Mouse (Mus musculus): Measurements from ENCODE around the gene Dstn. TPM values are rescaled to one million over a fixed set of nuclear protein-coding genes. Genes with fewer than 3 reads are reported as not detected.

Dstn gene
- polyA plus RNA-seq, 1 experiment, result 179 TPM

- TF ChIP-seq POLR2A (IDR thresholded peaks at IDR 0.05; ENCODE audit: borderline replicate concordance, low read depth, low read length) (no peak), CTCF (IDR thresholded peaks at IDR 0.05; ENCODE audit: low read depth, low read length) (no peak)
- Histone ChIP-seq H3K4me3 (ENCODE audit: insufficient read depth, low read length) (no peak overlapping the region), H3K27ac (ENCODE audit: insufficient read depth, low read depth, low read length) (no peak overlapping the region), H3K4me1 (ENCODE audit: control insufficient read depth, insufficient read depth, low read length) (peaks cover 12% of the 10 kb centered on the region)
Observed at GRCm38 (mm10) chr2:143934439-143934838, 19.3 kb downstream of the Dstn start.

GRCm38 (mm10) chr2:143937861-143938260 lies 22.7 kb downstream of the Dstn start:
- Histone ChIP-seq H3K4me3 (ENCODE audit: insufficient read depth, low read length) (no peak overlapping the region), H3K27ac (ENCODE audit: insufficient read depth, low read depth, low read length) (no peak overlapping the region), H3K4me1 (ENCODE audit: control insufficient read depth, insufficient read depth, low read length) (peaks cover 14% of the 10 kb centered on the region)
- TF ChIP-seq CTCF (IDR thresholded peaks at IDR 0.05; ENCODE audit: low read depth, low read length) (no peak), POLR2A (IDR thresholded peaks at IDR 0.05; ENCODE audit: borderline replicate concordance, low read depth, low read length) (no peak)

DNA sequence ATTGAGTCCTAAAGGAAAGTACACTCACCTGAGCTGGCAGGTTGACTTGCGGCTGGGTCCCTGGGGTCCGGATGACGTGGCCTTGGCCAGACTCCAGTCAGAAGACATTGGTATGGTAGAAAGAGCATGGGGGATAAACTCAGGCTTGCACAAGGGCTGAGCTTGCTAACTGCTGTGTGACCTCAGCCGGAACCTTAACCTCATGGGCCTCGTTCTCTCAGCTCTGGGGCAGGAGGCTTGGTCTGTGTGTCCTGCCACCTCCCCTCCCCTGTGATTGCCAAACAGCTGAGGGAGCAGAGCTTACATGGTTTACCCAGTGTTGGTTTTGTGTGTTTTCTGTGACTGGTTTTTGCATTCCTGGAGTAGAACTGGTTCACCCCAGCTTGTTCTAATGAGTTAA lies 25.3 kb downstream of the Dstn start:
- TF ChIP-seq POLR2A (IDR thresholded peaks at IDR 0.05; ENCODE audit: borderline replicate concordance, low read depth, low read length) (no peak), CTCF (IDR thresholded peaks at IDR 0.05; ENCODE audit: low read depth, low read length) (no peak)
- peaks cover 10% of the 10 kb centered on the region for H3K4me1 ChIP-seq (ENCODE audit: control insufficient read depth, insufficient read depth, low read length)
- H3K27ac ChIP-seq (ENCODE audit: insufficient read depth, low read depth, low read length), result no peak overlapping the region
- no peak overlapping the region for H3K4me3 ChIP-seq (ENCODE audit: insufficient read depth, low read length)

DNA sequence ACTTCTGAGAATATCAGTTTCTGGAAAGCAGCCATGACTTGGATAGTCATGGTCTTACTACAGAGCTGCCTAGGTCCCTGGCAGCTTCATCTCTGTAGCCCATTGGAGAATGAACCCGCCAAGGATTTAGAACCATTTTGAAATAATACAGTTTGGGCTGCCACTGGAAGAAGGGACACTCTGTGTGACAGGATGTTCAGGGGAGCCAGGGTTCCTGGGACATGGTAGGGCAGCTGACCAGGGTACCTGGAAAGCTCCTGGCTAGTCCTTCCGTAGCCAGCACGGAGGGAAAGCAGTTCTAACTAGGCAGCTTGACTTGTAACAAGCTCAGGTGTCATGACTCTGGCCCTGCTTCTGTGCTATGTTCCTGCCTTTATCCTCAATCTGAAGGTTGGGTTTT lies 29.7 kb downstream of the Dstn start:
- Histone ChIP-seq H3K27ac (ENCODE audit: insufficient read depth, low read depth, low read length) (no peak overlapping the region), H3K4me3 (ENCODE audit: insufficient read depth, low read length) (no peak overlapping the region), H3K4me1 (ENCODE audit: control insufficient read depth, insufficient read depth, low read length) (0 out of 2 replicates have a peak, but pooled peaks cover 7% of the 10 kb centered on the region)
- TF ChIP-seq POLR2A (IDR thresholded peaks at IDR 0.05; ENCODE audit: borderline replicate concordance, low read depth, low read length) (no peak), CTCF (IDR thresholded peaks at IDR 0.05; ENCODE audit: low read depth, low read length) (no peak)

DNA sequence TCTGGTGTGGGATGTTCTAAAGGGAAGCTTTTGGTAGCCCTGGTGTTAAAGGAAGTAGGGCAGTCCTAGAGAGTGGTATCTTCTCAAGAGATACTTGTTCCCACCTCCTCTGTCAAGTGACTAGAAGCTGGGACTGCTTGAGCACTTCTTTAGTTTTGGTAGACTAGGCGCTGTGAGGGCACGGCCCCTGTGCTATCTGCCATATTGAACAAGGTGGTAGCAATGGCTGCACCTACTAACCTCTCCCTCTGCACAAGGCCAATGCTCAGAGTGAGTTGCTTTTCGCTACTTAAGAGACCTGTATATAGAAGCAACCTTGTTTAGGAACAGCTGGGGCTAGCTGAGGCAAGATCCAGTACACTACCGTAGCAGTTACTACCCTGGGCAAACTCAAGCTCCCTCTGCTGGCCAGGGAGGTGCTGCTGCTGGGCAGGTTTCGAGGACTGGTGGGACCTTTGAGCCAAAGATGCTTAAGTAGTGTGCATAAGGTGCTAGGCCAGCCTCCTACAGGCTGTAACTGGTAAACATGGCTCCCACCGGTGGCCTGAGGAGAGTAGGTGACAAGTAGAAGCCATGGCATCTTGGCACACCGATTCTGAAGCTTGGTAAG lies 30.5 kb downstream of the Dstn start:
- no peak overlapping the region for H3K27ac ChIP-seq (ENCODE audit: insufficient read depth, low read depth, low read length)
- H3K4me3 ChIP-seq (ENCODE audit: insufficient read depth, low read length), result no peak overlapping the region
- TF ChIP-seq CTCF (IDR thresholded peaks at IDR 0.05; ENCODE audit: low read depth, low read length), result peak; percentile 40; the same call in 1 of the 2 replicates
- TF ChIP-seq POLR2A (IDR thresholded peaks at IDR 0.05; ENCODE audit: borderline replicate concordance, low read depth, low read length), result no peak
- H3K4me1 ChIP-seq (ENCODE audit: control insufficient read depth, insufficient read depth, low read length), result 0 out of 2 replicates have a peak, but pooled peaks cover 7% of the 10 kb centered on the region

DNA sequence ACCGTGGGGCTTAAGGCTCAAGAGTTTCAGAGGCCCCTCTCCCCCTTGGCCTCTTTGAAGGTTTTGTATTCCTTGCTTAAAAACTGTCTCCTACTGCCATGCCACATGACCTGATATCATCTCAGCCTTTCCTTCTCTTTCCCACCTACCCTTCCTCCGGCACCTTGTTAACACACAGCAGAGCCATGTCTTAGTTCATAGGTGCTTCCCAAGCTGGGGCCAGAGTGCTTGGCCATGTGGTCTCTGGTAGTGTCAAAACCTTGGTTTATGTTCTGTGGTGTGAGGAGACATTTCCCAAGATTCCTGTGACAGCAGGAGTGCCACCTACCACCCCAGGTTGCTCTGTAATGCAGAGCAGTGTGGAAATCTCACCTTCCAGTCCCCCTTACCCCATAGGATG lies 31.3 kb downstream of the Dstn start:
- no peak overlapping the region for H3K27ac ChIP-seq (ENCODE audit: insufficient read depth, low read depth, low read length)
- H3K4me3 ChIP-seq (ENCODE audit: insufficient read depth, low read length), result no peak overlapping the region
- TF ChIP-seq POLR2A (IDR thresholded peaks at IDR 0.05; ENCODE audit: borderline replicate concordance, low read depth, low read length) (no peak), CTCF (IDR thresholded peaks at IDR 0.05; ENCODE audit: low read depth, low read length) (no peak)
- H3K4me1 ChIP-seq (ENCODE audit: control insufficient read depth, insufficient read depth, low read length), result 0 out of 2 replicates have a peak, but pooled peaks cover 7% of the 10 kb centered on the region

DNA sequence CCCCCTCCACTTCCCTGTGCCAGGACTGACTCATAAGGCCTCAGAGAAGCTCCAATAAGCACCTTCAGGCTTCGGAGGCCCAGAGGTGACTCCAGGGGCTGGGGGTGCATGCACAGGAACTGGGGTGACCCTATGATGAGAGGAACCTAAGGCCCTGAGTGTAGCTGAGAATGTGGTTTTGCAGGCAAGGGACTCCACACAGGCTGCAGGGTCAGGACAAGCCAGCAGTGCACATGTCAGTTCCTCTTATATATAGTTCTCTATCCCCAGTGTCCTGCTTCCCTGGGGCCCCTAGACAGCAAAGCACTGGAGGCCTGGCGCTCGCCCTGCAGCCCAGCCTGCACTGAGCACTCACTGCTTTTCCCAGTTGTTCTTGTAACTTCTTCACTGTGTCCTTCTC lies 32.9 kb downstream of the Dstn start:
- Histone ChIP-seq H3K4me1 (ENCODE audit: control insufficient read depth, insufficient read depth, low read length) (0 out of 2 replicates have a peak, but pooled peaks cover 3% of the 10 kb centered on the region), H3K27ac (ENCODE audit: insufficient read depth, low read depth, low read length) (no peak overlapping the region), H3K4me3 (ENCODE audit: insufficient read depth, low read length) (no peak overlapping the region)
- TF ChIP-seq CTCF (IDR thresholded peaks at IDR 0.05; ENCODE audit: low read depth, low read length) (no peak), POLR2A (IDR thresholded peaks at IDR 0.05; ENCODE audit: borderline replicate concordance, low read depth, low read length) (no peak)

DNA sequence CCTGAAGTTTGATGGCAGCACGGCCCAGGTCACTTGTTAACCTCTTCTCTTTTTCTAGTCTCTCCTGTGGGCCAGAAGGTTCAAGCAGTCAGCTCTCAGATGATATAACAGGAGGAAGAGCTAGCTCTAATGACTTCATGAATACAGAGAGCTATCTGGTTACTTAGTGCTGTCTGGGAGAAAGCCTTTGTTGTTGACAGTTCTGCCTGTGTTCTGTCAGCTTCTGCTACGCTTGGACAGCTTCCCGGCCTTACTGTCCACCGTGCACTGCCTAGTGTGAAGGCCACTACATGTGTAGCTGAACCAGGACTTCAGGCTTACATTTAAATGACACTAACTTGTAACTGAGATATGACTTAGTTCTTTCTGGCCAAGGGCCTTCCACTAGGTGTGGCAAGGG lies 33.3 kb downstream of the Dstn start:
- Histone ChIP-seq H3K4me1 (ENCODE audit: control insufficient read depth, insufficient read depth, low read length) (0 out of 2 replicates have a peak, but pooled peaks cover 3% of the 10 kb centered on the region), H3K4me3 (ENCODE audit: insufficient read depth, low read length) (no peak overlapping the region), H3K27ac (ENCODE audit: insufficient read depth, low read depth, low read length) (no peak overlapping the region)
- TF ChIP-seq POLR2A (IDR thresholded peaks at IDR 0.05; ENCODE audit: borderline replicate concordance, low read depth, low read length), result no peak
- no peak for TF ChIP-seq CTCF (IDR thresholded peaks at IDR 0.05; ENCODE audit: low read depth, low read length)

- H3K4me1 ChIP-seq (ENCODE audit: control insufficient read depth, insufficient read depth, low read length), result 0 out of 2 replicates have a peak, but pooled peaks cover 3% of the 10 kb centered on the region
- H3K4me3 ChIP-seq (ENCODE audit: insufficient read depth, low read length), result no peak overlapping the region
- no peak overlapping the region for H3K27ac ChIP-seq (ENCODE audit: insufficient read depth, low read depth, low read length)
- no peak for TF ChIP-seq POLR2A (IDR thresholded peaks at IDR 0.05; ENCODE audit: borderline replicate concordance, low read depth, low read length)
- TF ChIP-seq CTCF (IDR thresholded peaks at IDR 0.05; ENCODE audit: low read depth, low read length), result no peak
Observed at GRCm38 (mm10) chr2:143949217-143949616, 34.1 kb downstream of the Dstn start.

DNA sequence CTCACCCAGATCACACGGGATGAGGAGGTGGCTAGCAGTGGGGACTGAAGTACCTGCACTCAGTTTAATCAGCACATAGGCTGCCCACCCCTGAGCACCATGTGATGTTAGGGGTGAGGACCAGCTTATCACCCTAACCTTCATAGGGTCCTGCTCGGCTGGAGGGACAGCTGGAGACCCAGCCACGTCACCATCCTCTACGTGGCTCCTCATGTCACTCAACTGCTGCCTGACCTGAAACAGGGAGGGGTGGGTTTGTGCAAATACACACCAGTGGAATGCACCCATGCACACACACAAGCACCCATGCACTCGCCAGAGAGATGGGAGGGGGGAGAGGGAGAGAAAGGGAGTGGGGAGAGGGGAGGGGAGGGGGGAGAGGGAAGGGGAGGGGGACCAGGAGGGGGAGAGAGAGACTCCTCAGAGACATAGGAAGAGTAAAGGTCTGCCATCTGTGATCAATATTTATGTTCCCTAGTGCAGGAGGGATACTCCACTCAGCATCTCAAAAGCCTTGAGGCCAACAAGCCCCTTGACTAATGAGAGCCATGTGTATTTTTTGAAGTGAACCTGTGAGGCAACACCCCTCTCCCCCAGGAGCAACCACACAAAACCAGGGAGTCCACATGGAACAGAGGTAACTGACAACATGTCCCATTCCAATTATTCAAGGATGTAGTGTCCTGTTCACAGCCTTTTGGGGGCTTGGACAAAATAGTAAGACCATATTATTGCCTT lies 35.3 kb downstream of the Dstn start:
- Histone ChIP-seq H3K4me3 (ENCODE audit: insufficient read depth, low read length) (no peak overlapping the region), H3K4me1 (ENCODE audit: control insufficient read depth, insufficient read depth, low read length) (0 out of 2 replicates have a peak, but pooled peaks cover 3% of the 10 kb centered on the region), H3K27ac (ENCODE audit: insufficient read depth, low read depth, low read length) (no peak overlapping the region)
- TF ChIP-seq CTCF (IDR thresholded peaks at IDR 0.05; ENCODE audit: low read depth, low read length), result no peak

Data from bone marrow macrophage, adult 2 months (primary cell).